Mouse (Mus musculus) testis, adult 2 months (tissue): Measurements from ENCODE around the gene Mdm2.
"Not testable (repeated sequence)": the region's sequence is repeated elsewhere in the genome, so short reads cannot be mapped to it uniquely, and the experiment has no call there.

Experiments used
- CTCF ChIP-seq: fragments of 200-500 bp; IDR thresholded peaks from 2 replicates; pipeline ENCODE4 v1.5.1; 2012; ENCODE audit warnings: low read depth, mild to moderate bottlenecking, inconsistent platforms, low read length, moderate library complexity; ENCODE audit not compliant: control insufficient read depth, insufficient read depth, insufficient replicate concordance
- POLR2A ChIP-seq: fragments of 200-500 bp; IDR thresholded peaks from 2 replicates; pipeline ENCODE4 v1.6.1; 2012; ENCODE audit warnings: low read depth, mild to moderate bottlenecking, inconsistent platforms, low read length, moderate library complexity; ENCODE audit not compliant: control insufficient read depth

- TF ChIP-seq CTCF, POLR2A: not testable (repeated sequence)
Observed at GRCm38 (mm10) chr10:117704314-117704963, 6.1 kb downstream of the Mdm2 start.
